Mouse (Mus musculus) intestine, postnatal 0 days (tissue): ENCODE data around the gene Phip. TPM values are rescaled to one million over a fixed set of nuclear protein-coding genes. Genes with fewer than 3 reads are reported as not detected.

ENCODE experiments used
- ATAC-seq: fragments of 200-750 bp; cut with Nextera tagmentation; 2 replicates; pipeline ENCODE4 v1.8.0; 2017; ENCODE audit warnings: mild to moderate bottlenecking, moderate TSS enrichment, moderate library complexity
- H3K27ac ChIP-seq: fragments of 300-500 bp; sonication (generic); 2 replicates; pipeline ENCODE4 v1.5.1; 2014; ENCODE audit warnings: mild to moderate bottlenecking, low read depth, low read length, moderate library complexity
- H3K27me3 ChIP-seq: fragments of 300-500 bp; sonication (generic); replicated peaks from 2 replicates; pipeline ENCODE4 v1.6.1; 2014; ENCODE audit warnings: low read length, mixed read lengths; ENCODE audit not compliant: control insufficient read depth, insufficient read depth
- H3K36me3 ChIP-seq: fragments of 300-500 bp; sonication (generic); 2 replicates; pipeline ENCODE4 v1.6.1; 2014; ENCODE audit warnings: mild to moderate bottlenecking, moderate library complexity; ENCODE audit not compliant: control insufficient read depth, insufficient read depth
- H3K4me1 ChIP-seq: fragments of 300-500 bp; sonication (generic); replicated peaks from 2 replicates; pipeline ENCODE4 v1.6.1; 2014; ENCODE audit warnings: antibody characterized with exemption, low read length, mixed read lengths; ENCODE audit not compliant: control insufficient read depth, insufficient read depth
- H3K4me2 ChIP-seq: fragments of 300-500 bp; sonication (generic); replicated peaks from 2 replicates; pipeline ENCODE4 v1.6.1; 2014; ENCODE audit warnings: low read depth, mild to moderate bottlenecking, moderate library complexity
- H3K4me3 ChIP-seq: fragments of 300-500 bp; sonication (generic); 2 replicates; pipeline ENCODE4 v1.5.1; 2014; ENCODE audit warnings: low read depth, low read length
- H3K9ac ChIP-seq: fragments of 300-500 bp; sonication (generic); 2 replicates; pipeline ENCODE4 v1.6.1; 2014; ENCODE audit warnings: mild to moderate bottlenecking, low read depth, low read length
- H3K9me3 ChIP-seq: fragments of 300-500 bp; sonication (generic); 2 replicates; pipeline ENCODE4 v1.6.1; 2016; ENCODE audit warnings: mixed run types; ENCODE audit not compliant: control insufficient read depth
- CTCF ChIP-seq: sonication (generic); IDR thresholded peaks from 2 replicates; pipeline ENCODE4 v1.5.1; 2016; ENCODE audit warnings: low read depth, mild to moderate bottlenecking, control low read depth, antibody characterized with exemption, moderate library complexity
- WGBS: fragments of 180-500 bp; shearing (Covaris S2); extraction: QIAGEN DNeasy Blood & Tissue Kit; methylation state at CpG from one replicate; pipeline ENCODE4 v1.1.7; 2014; 5-methylcytosine and 5-hydroxymethylcytosine counted together
- polyA plus RNA-seq: library from polyadenylated mRNA; unstranded; fragments of >200 nt; fragmentation: Nextera tagmentation; extraction: Ambion mirVana; gene quantifications from 2 replicates; pipeline ENCODE4 v1.2.1, GENCODE M21; 2015

Phip gene
- polyA plus RNA-seq, 1 experiment from 2014 or later: 19.7 TPM

DNA sequence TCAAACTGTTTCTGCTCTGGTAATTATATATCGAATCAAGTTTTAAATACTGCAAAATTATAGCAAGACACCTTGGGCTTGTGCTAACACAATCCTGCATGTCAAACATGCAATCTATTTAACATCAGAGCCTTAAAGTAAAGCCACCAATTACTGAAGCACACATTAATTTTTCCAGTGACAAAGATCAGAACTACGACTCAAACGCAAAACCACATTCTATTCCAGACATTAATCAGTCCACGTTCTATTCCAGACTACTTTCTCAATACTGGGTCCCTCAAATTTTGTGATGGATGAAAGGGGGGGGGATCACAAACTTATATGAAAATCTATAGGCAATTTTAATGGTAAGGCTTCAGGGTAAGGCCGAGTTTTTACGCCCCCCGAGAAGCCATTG is 68.1 kb downstream of the Phip start:
- ATAC-seq: no peak
- Histone ChIP-seq H3K36me3 (peaks cover 40% of the 10 kb centered on the region), H3K4me1 (no peaks in the 10 kb centered on the region), H3K27me3 (no peaks in the 10 kb centered on the region), H3K9me3 (no peaks in the 10 kb centered on the region), H3K9ac (no peak overlapping the region), H3K4me3 (no peak overlapping the region), H3K4me2 (no peak overlapping the region), H3K27ac (no peak overlapping the region)
- no peak for TF ChIP-seq CTCF
- 95% methylated on average over 7 of the region's 7 CpGs for WGBS

DNA sequence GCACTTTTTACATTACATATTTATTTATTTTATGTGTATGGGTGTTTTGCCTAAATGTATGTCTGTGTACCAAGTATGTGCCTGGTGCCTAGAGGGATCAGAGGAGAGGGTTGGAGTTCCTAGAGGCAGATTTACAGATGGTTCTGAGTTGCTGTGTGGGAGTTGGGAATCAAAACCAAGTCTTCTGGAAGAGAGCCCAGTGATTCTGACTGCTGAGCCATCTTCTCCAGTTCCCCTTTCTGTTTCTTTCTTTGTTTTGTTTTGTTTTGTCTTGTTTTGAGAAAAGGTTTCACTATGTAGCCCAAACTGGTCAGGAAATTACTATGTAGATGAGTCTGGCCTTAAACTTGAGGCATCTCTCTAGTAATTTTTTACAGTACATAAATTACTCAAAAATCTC is 86.7 kb downstream of the Phip start:
- no peaks in the 10 kb centered on the region for H3K4me1 ChIP-seq
- peaks cover 32% of the 10 kb centered on the region for H3K36me3 ChIP-seq
- H3K9me3 ChIP-seq: no peaks in the 10 kb centered on the region
- H3K4me2 ChIP-seq: no peak overlapping the region
- H3K9ac ChIP-seq: no peak overlapping the region
- TF ChIP-seq CTCF: no peak
- H3K4me3 ChIP-seq: no peak overlapping the region
- H3K27ac ChIP-seq: no peak overlapping the region
- ATAC-seq: no peak
- no peaks in the 10 kb centered on the region for H3K27me3 ChIP-seq

DNA sequence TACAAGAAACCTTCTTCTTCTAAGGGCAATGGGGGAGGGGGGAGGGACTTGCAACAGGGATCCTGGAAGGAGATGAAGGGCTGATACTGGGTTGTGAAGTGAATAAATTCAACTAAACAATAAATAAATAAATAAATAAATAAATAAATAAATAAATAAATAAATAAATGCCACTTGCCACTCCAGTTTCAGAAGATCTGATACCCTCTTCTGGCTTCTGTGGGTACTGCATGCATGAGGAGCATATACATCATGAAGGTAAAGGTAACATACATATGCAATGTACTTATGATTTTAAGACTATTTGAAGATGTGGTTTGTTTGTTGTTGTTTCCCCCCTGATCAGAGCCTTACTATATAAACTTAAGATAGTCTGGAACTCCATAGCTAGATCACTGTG is 91.1 kb downstream of the Phip start:
- Histone ChIP-seq H3K36me3 (peaks cover 35% of the 10 kb centered on the region), H3K9ac (no peak overlapping the region), H3K4me3 (no peak overlapping the region), H3K4me1 (no peaks in the 10 kb centered on the region), H3K4me2 (no peak overlapping the region), H3K9me3 (no peaks in the 10 kb centered on the region), H3K27ac (no peak overlapping the region), H3K27me3 (no peaks in the 10 kb centered on the region)
- TF ChIP-seq CTCF: peak; percentile 33; the same call in 1 of the 2 replicates
- ATAC-seq: no peak

DNA sequence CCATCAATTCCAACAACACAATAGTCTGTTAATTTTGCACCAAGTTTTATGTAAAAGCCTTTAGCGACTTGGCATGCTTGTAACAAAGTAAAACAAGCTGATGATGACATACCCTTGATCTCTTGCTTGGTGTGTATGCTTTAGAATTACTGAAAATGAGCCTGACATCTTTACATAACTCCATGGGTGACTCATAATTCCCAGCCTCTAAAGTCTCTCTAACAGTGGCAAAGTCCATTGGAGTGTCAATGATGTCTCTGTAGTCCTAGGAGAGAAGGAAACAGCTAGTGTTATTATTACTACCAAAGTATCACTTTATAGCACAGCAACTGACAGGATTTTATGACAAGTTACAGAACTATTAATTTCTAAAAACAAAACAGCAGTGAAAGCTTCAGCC is 98.2 kb downstream of the Phip start:
- Histone ChIP-seq H3K4me1 (no peaks in the 10 kb centered on the region), H3K27me3 (no peaks in the 10 kb centered on the region), H3K36me3 (peaks cover 42% of the 10 kb centered on the region), H3K9me3 (no peaks in the 10 kb centered on the region), H3K4me2 (no peak overlapping the region), H3K4me3 (no peak overlapping the region), H3K27ac (no peak overlapping the region), H3K9ac (no peak overlapping the region)
- WGBS: 60% methylated on average over 1 of the region's 1 CpGs
- no peak for TF ChIP-seq CTCF
- peak; percentile 91 for ATAC-seq

DNA sequence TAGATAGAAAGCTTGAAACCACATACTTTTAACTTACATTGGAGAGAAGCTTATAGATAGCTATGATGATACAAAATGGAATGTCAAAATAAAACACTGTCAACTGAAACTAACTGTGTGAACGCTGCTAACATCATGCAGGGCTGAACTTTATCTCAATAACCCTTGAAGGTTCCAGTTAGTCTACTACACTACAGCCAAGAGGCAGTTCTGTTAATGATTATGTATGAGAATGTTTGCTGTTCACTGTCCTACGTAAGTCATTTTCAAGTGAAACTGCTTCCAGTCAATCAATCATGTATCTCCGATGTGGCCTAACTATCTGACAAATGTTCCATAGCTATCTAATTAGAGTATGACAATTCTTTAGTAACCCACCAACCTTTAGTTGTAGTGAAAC is 107.6 kb downstream of the Phip start:
- 0 out of 2 replicates have a peak overlapping the region, but pooled peaks have one; percentile 24 for H3K4me2 ChIP-seq
- H3K9me3 ChIP-seq: no peaks in the 10 kb centered on the region
- no peak overlapping the region for H3K4me3 ChIP-seq
- H3K4me1 ChIP-seq: no peaks in the 10 kb centered on the region; the same call in 1 of the 2 replicates
- WGBS: 36% methylated on average over 3 of the region's 3 CpGs
- 0 out of 2 replicates have a peak, but pooled peaks have one; percentile 53 for ATAC-seq
- no peak overlapping the region for H3K27ac ChIP-seq
- H3K27me3 ChIP-seq: no peaks in the 10 kb centered on the region
- TF ChIP-seq CTCF: no peak
- H3K36me3 ChIP-seq: peaks cover 10% of the 10 kb centered on the region; the same call in 1 of the 2 replicates
- H3K9ac ChIP-seq: no peak overlapping the region

DNA sequence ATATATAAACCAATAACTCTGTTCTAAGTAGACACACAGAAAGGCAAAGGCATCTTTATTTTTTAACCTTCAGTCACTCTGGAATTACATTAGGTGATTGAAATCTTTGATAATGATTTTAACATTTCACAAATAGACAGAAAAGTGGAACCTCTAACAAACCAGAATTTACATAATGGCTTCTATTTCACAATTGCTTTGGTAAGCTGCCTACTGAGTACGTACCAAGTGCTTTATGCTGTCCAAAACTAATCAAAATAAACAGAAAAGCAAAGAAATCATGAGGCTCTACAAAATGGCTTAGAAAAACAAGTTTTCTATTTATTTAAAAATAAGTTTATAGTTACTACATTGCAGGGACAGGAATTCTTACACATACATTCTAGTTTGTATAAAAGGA is 109.2 kb downstream of the Phip start:
- no peak for TF ChIP-seq CTCF
- 73% methylated on average over 1 of the region's 1 CpGs for WGBS
- no peak overlapping the region for H3K27ac ChIP-seq

More for the DNA sequence above, 109.2 kb downstream of the Phip start:
- no peak overlapping the region for H3K4me3 ChIP-seq
- H3K9me3 ChIP-seq: no peaks in the 10 kb centered on the region
- no peak for ATAC-seq
- H3K9ac ChIP-seq: no peak overlapping the region
- peaks cover 1% of the 10 kb centered on the region; the same call in 1 of the 2 replicates for H3K36me3 ChIP-seq
- H3K4me1 ChIP-seq: no peaks in the 10 kb centered on the region; the same call in 1 of the 2 replicates
- H3K4me2 ChIP-seq: no peak overlapping the region
- no peaks in the 10 kb centered on the region for H3K27me3 ChIP-seq
